ENCODE assay signal across 20 mouse cellular contexts in genomic region chr12:37540994-37541393, GRCm38 (mm10).
DNase-seq lines count a peak whose midpoint lies in the region; ATAC-seq and TF ChIP-seq lines count a peak whose summit lies in the region.
"Had no signal": no experiment of that assay in that cellular context is flagged by ENCODE, and none has a peak within 500 bp of the region (broad histone marks: within the 10 kb centered on the region; RNA-seq: fewer than 3 reads in every experiment).

No protein-coding gene starts in this region.

- H3K4me3 ChIP-seq in neural tube, embryonic 15.5 days (replicated peaks), result no peak overlapping the region
- H3K4me3 ChIP-seq in embryonic facial prominence, embryonic 11.5 days (ENCODE audit: low read depth, low read length), result no peak overlapping the region
- H3K4me3 ChIP-seq in limb, embryonic 11.5 days (ENCODE audit: low read depth, low read length), result no peak overlapping the region
- no peak overlapping the region for H3K4me3 ChIP-seq in kidney, adult 2 months (ENCODE audit: insufficient read depth, low read depth, low read length)
- H3K4me3 ChIP-seq in liver, embryonic 11.5 days (ENCODE audit: low read depth, low read length), result no peak overlapping the region
- H3K4me3 ChIP-seq: forebrain, embryonic 10.5 days; heart, embryonic 13.5 days; intestine, embryonic 15.5 days; kidney, embryonic 15.5 days; midbrain, embryonic 13.5 days had no signal

- TF ChIP-seq POLR2A in kidney, adult 2 months (IDR thresholded peaks at IDR 0.05; ENCODE audit: low read depth, low read length), result no peak

- H3K9me3 ChIP-seq in neural tube, embryonic 15.5 days (replicated peaks), result no peaks in the 10 kb centered on the region
- H3K9me3 ChIP-seq in embryonic facial prominence, embryonic 11.5 days (replicated peaks; ENCODE audit: control insufficient read depth, low read length), result no peaks in the 10 kb centered on the region
- H3K9me3 ChIP-seq in limb, embryonic 11.5 days (ENCODE audit: control insufficient read depth, low read length), result no peaks in the 10 kb centered on the region
- H3K9me3 ChIP-seq in liver, embryonic 11.5 days (ENCODE audit: control insufficient read depth, low read length), result no peaks in the 10 kb centered on the region
- H3K9me3 ChIP-seq: forebrain, embryonic 10.5 days; heart, embryonic 13.5 days; intestine, embryonic 15.5 days; kidney, embryonic 15.5 days; midbrain, embryonic 13.5 days had no signal

- DNase-seq in neural tube, embryonic 10.5 days (ENCODE audit: extremely low spot score, low spot score), result peak; percentile 16
- peak; percentile 56 for DNase-seq in embryonic facial prominence, embryonic 11.5 days (ENCODE audit: low spot score)
- DNase-seq in limb, embryonic 11.5 days (ENCODE audit: low spot score), result peak; percentile 69
- DNase-seq in kidney, adult 2 months, result no peak
- no peak for DNase-seq in layer of hippocampus, postnatal 36 days
- DNase-seq in liver, embryonic 11.5 days (ENCODE audit: low spot score), result no peak
- DNase-seq: adrenal gland, postnatal 36 days; cerebellum, adult 18-20 months; cerebellum, postnatal 25 days; forebrain, postnatal 0 days; right cerebral cortex, postnatal 4 days had no signal

- no peak overlapping the region for H3K27ac ChIP-seq in neural tube, embryonic 15.5 days (replicated peaks)
- H3K27ac ChIP-seq in embryonic facial prominence, embryonic 11.5 days (replicated peaks; ENCODE audit: low read depth, low read length), result no peak overlapping the region
- H3K27ac ChIP-seq in limb, embryonic 11.5 days (replicated peaks; ENCODE audit: low read depth, low read length), result no peak overlapping the region
- H3K27ac ChIP-seq in kidney, adult 2 months (ENCODE audit: insufficient read depth, low read depth, low read length), result no peak overlapping the region
- no peak overlapping the region for H3K27ac ChIP-seq in liver, embryonic 11.5 days (ENCODE audit: low read depth, low read length)
- H3K27ac ChIP-seq: forebrain, embryonic 10.5 days; heart, embryonic 13.5 days; intestine, embryonic 15.5 days; kidney, embryonic 15.5 days; liver, embryonic 14.5 days; midbrain, embryonic 13.5 days; stomach, postnatal 0 days had no signal

- H3K4me1 ChIP-seq in neural tube, embryonic 15.5 days, result no peaks in the 10 kb centered on the region
- H3K4me1 ChIP-seq in embryonic facial prominence, embryonic 11.5 days (ENCODE audit: control insufficient read depth, insufficient read depth, low read length), result no peaks in the 10 kb centered on the region
- peaks cover 2% of the 10 kb centered on the region; the same call in 1 of the 2 replicates for H3K4me1 ChIP-seq in limb, embryonic 11.5 days (ENCODE audit: control insufficient read depth, insufficient read depth, low read length)
- no peaks in the 10 kb centered on the region for H3K4me1 ChIP-seq in kidney, adult 2 months (ENCODE audit: control insufficient read depth, insufficient read depth, low read length)
- no peaks in the 10 kb centered on the region for H3K4me1 ChIP-seq in liver, embryonic 11.5 days (replicated peaks; ENCODE audit: control insufficient read depth, insufficient read depth, low read length)
- H3K4me1 ChIP-seq: forebrain, embryonic 10.5 days; heart, embryonic 13.5 days; intestine, embryonic 15.5 days; kidney, embryonic 15.5 days; midbrain, embryonic 13.5 days had no signal

- TF ChIP-seq CTCF in kidney, adult 2 months (conservative IDR thresholded peaks at IDR 0.05; ENCODE audit: insufficient read depth, insufficient read length, low read depth, low read length), result no peak

- no peak overlapping the region for H3K4me2 ChIP-seq in neural tube, embryonic 15.5 days
- H3K4me2 ChIP-seq in embryonic facial prominence, embryonic 11.5 days (ENCODE audit: low read depth, low read length), result no peak overlapping the region
- H3K4me2 ChIP-seq in limb, embryonic 11.5 days (ENCODE audit: low read depth, severe bottlenecking), result no peak overlapping the region
- H3K4me2 ChIP-seq in liver, embryonic 11.5 days, result no peak overlapping the region
- H3K4me2 ChIP-seq: heart, embryonic 13.5 days; intestine, embryonic 15.5 days; kidney, embryonic 15.5 days; midbrain, embryonic 13.5 days had no signal

- H3K36me3 ChIP-seq in neural tube, embryonic 15.5 days, result no peaks in the 10 kb centered on the region
- H3K36me3 ChIP-seq in embryonic facial prominence, embryonic 11.5 days (replicated peaks; ENCODE audit: control insufficient read depth, insufficient read depth, low read depth, low read length), result no peaks in the 10 kb centered on the region
- H3K36me3 ChIP-seq in limb, embryonic 11.5 days (ENCODE audit: control insufficient read depth, insufficient read depth, low read length), result no peaks in the 10 kb centered on the region
- H3K36me3 ChIP-seq in kidney, adult 2 months (ENCODE audit: control insufficient read depth, insufficient read depth, low read length), result no peaks in the 10 kb centered on the region
- H3K36me3 ChIP-seq in liver, embryonic 11.5 days (ENCODE audit: control insufficient read depth, insufficient read depth, low read length), result no peaks in the 10 kb centered on the region
- H3K36me3 ChIP-seq: forebrain, embryonic 10.5 days; heart, embryonic 13.5 days; intestine, embryonic 15.5 days; kidney, embryonic 15.5 days; midbrain, embryonic 13.5 days had no signal

- no peak overlapping the region for H3K9ac ChIP-seq in neural tube, embryonic 15.5 days (replicated peaks)
- H3K9ac ChIP-seq in embryonic facial prominence, embryonic 11.5 days (replicated peaks; ENCODE audit: low read length), result no peak overlapping the region
- H3K9ac ChIP-seq in limb, embryonic 11.5 days (ENCODE audit: low read length), result no peak overlapping the region
- H3K9ac ChIP-seq in liver, embryonic 11.5 days (ENCODE audit: low read depth, low read length), result no peak overlapping the region
- H3K9ac ChIP-seq: forebrain, postnatal 0 days; heart, embryonic 13.5 days; intestine, embryonic 15.5 days; kidney, embryonic 15.5 days; liver, embryonic 14.5 days; midbrain, embryonic 13.5 days had no signal

- ATAC-seq in neural tube, embryonic 15.5 days (ENCODE audit: low FRiP score), result no peak
- no peak for ATAC-seq in embryonic facial prominence, embryonic 11.5 days (replicated peaks; ENCODE audit: insufficient number of reproducible peaks, low FRiP score, low TSS enrichment, low read depth)
- peak; percentile 96; the same call in 1 of the 2 replicates for ATAC-seq in limb, embryonic 11.5 days (ENCODE audit: insufficient number of reproducible peaks, low FRiP score, low TSS enrichment, low read depth)
- no peak for ATAC-seq in liver, embryonic 11.5 days (replicated peaks; ENCODE audit: low FRiP score)
- ATAC-seq: forebrain, postnatal 0 days; intestine, embryonic 15.5 days; lung, postnatal 0 days; midbrain, embryonic 13.5 days had no signal

- H3K27me3 ChIP-seq in neural tube, embryonic 15.5 days (replicated peaks), result no peaks in the 10 kb centered on the region
- H3K27me3 ChIP-seq in embryonic facial prominence, embryonic 11.5 days (ENCODE audit: control insufficient read depth, insufficient read depth, low read length), result no peaks in the 10 kb centered on the region
- H3K27me3 ChIP-seq in limb, embryonic 11.5 days (ENCODE audit: control insufficient read depth, insufficient read depth, low read length), result no peaks in the 10 kb centered on the region
- no peaks in the 10 kb centered on the region for H3K27me3 ChIP-seq in kidney, adult 2 months (replicated peaks; ENCODE audit: control insufficient read depth, insufficient read depth, low read length)
- H3K27me3 ChIP-seq in liver, embryonic 11.5 days (replicated peaks; ENCODE audit: control insufficient read depth, insufficient read depth, low read length), result no peaks in the 10 kb centered on the region
- H3K27me3 ChIP-seq: heart, embryonic 13.5 days; intestine, embryonic 15.5 days; kidney, embryonic 15.5 days; midbrain, embryonic 13.5 days had no signal

- 54% methylated on average over 1 of the region's 1 CpGs for WGBS in neural tube, embryonic 15.5 days
- WGBS in embryonic facial prominence, embryonic 11.5 days, result 41% methylated on average over 1 of the region's 1 CpGs
- 3% methylated on average over 1 of the region's 1 CpGs for WGBS in limb, embryonic 11.5 days
- WGBS in kidney, adult 2 months, result 42% methylated on average over 1 of the region's 1 CpGs
- WGBS in liver, embryonic 11.5 days, result 62% methylated on average over 1 of the region's 1 CpGs

Comparison
In these comparisons a context has a peak if more than half of its experiments do, and no peak if none do; other contexts are left out.
1. DNase-seq: peak in neural tube, embryonic 10.5 days (single experiment), embryonic facial prominence, embryonic 11.5 days (single experiment) and limb, embryonic 11.5 days (single experiment); none in kidney, adult 2 months (single experiment), layer of hippocampus, postnatal 36 days (0 of 2) and liver, embryonic 11.5 days (single experiment).